Mouse (Mus musculus): ENCODE results near the gene Atp1a3. TPM values are rescaled to one million over a fixed set of nuclear protein-coding genes. Genes with fewer than 3 reads are reported as not detected.
A peak's percentile ranks its signal among the peaks of the same experiment; 100 is the strongest.
"Not testable (repeated sequence)": the region's sequence is repeated elsewhere in the genome, so short reads cannot be mapped to it uniquely, and the experiment has no call there.

Atp1a3 gene
- polyA plus RNA-seq (2015; fragmentation: Nextera tagmentation; extraction: Ambion mirVana): 0.97 and 1.5 TPM in 2 replicates

DNA sequence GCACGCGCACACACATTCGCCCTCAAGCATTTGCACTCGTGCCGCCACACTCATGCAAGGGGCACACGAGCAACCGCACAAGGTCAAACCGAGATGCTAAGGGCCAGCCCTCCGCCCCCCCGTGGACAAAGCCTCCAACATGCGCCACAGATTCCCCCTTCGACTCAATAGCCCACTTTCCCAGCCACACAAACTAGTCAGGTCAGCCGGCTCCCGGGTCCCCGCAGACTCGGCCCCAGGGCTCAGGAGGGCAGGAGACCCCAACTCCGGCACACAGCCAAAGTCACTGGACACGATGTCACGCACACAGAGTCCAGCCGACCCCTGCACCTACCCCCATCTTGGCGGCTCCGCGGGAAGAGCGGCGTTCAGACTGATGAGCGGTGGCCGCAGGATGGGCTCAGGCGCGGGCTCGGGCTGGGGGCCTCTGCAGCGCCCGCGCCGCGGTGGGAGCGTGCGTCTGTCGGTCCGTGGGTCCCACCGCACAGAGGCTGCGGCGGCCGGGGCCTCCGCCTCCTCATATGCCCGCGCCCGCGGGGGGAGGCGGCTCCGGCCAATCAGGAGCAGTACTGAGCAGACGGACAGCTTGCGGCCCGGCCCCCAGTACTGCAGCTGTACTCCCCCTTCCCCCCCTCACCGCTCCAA, at the start of gene Atp1a3:
Atp1a3 (minus strand) TSS at position 538 of the 645 bp plus-strand sequence.
- H3K9me3 ChIP-seq: no peaks in the 10 kb centered on the region
- H3K36me3 ChIP-seq: no peaks in the 10 kb centered on the region
- H3K27me3 ChIP-seq: peaks cover 80% of the 10 kb centered on the region
- peak within 1 kb of the TSS; percentile 34 for H3K4me3 ChIP-seq
- no peak within 1 kb of the TSS for H3K27ac ChIP-seq
- no peak for ATAC-seq (ENCODE audit: insufficient number of reproducible peaks, low FRiP score, low TSS enrichment, low read depth)
- peak within 1 kb of the TSS; percentile 57 for H3K4me2 ChIP-seq
- WGBS: under 1% methylated on average over 53 of the region's 54 CpGs
- H3K4me1 ChIP-seq: peaks cover 25% of the 10 kb centered on the region
- 0 out of 2 replicates have a peak within 1 kb of the TSS, but pooled peaks have one; percentile 17 for H3K9ac ChIP-seq

DNA sequence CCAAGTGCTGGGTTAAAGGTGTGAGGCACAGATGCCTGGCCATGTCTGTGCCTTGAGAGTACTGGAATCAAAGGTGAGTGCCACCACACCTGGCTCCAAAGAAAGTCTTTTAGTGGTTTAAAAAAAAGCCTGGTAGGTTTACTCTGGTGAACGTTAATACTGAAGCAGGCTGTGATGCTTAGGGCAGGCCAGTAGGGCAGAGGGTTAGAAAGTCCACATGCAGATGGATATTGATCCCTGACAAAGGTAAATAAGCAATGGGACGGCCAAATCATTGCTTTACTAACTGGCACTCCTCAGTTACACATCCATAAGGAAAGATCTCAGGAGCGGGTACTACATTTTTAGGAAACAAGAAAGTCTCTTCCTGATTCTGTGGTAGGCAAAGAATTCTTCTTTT, 46.8 kb upstream of the Atp1a3 start:
- 82% methylated on average over 3 of the region's 3 CpGs for WGBS
- H3K27me3 ChIP-seq: no peaks in the 10 kb centered on the region
- no peaks in the 10 kb centered on the region for H3K4me1 ChIP-seq
- H3K9ac ChIP-seq: no peak overlapping the region
- H3K36me3 ChIP-seq: peaks cover 82% of the 10 kb centered on the region
- H3K4me3 ChIP-seq: no peak overlapping the region
- H3K27ac ChIP-seq: no peak overlapping the region
- ATAC-seq (ENCODE audit: insufficient number of reproducible peaks, low FRiP score, low TSS enrichment, low read depth): no peak
- no peaks in the 10 kb centered on the region for H3K9me3 ChIP-seq
- no peak overlapping the region for H3K4me2 ChIP-seq

- no peak overlapping the region for H3K27ac ChIP-seq
- H3K9ac ChIP-seq: no peak overlapping the region
- no peak overlapping the region for H3K4me3 ChIP-seq
- H3K27me3 ChIP-seq: no peaks in the 10 kb centered on the region
- WGBS: 84% methylated on average over 16 of the region's 16 CpGs
- no peaks in the 10 kb centered on the region for H3K9me3 ChIP-seq
- no peak overlapping the region for H3K4me2 ChIP-seq
- no peaks in the 10 kb centered on the region for H3K4me1 ChIP-seq
- peaks cover 77% of the 10 kb centered on the region for H3K36me3 ChIP-seq
- no peak for ATAC-seq (ENCODE audit: insufficient number of reproducible peaks, low FRiP score, low TSS enrichment, low read depth)
Observed at GRCm38 (mm10) chr7:25049295-25049930, 43.7 kb upstream of the Atp1a3 start.

- peaks cover 82% of the 10 kb centered on the region for H3K36me3 ChIP-seq
- no peak for ATAC-seq (ENCODE audit: insufficient number of reproducible peaks, low FRiP score, low TSS enrichment, low read depth)
Observed at GRCm38 (mm10) chr7:25047363-25047762, 41.6 kb upstream of the Atp1a3 start.

GRCm38 (mm10) chr7:25044599-25044998, 38.8 kb upstream of the Atp1a3 start:
- H3K9ac ChIP-seq; H3K9me3 ChIP-seq; H3K27ac ChIP-seq; H3K27me3 ChIP-seq; ATAC-seq (ENCODE audit: insufficient number of reproducible peaks, low FRiP score, low TSS enrichment, low read depth); H3K4me3 ChIP-seq; H3K4me1 ChIP-seq; H3K4me2 ChIP-seq: not testable (repeated sequence)
- 85% methylated on average over 7 of the region's 7 CpGs for WGBS
- H3K36me3 ChIP-seq: peaks cover 88% of the 10 kb centered on the region

More at GRCm38 (mm10) chr7:25047363-25047762, 41.6 kb upstream of the Atp1a3 start:
- H3K9me3 ChIP-seq: no peaks in the 10 kb centered on the region
- H3K4me3 ChIP-seq: no peak overlapping the region
- H3K4me1 ChIP-seq: no peaks in the 10 kb centered on the region
- H3K9ac ChIP-seq: no peak overlapping the region
- H3K4me2 ChIP-seq: no peak overlapping the region
- no peak overlapping the region for H3K27ac ChIP-seq
- 78% methylated on average over 8 of the region's 8 CpGs for WGBS
- no peaks in the 10 kb centered on the region for H3K27me3 ChIP-seq

DNA sequence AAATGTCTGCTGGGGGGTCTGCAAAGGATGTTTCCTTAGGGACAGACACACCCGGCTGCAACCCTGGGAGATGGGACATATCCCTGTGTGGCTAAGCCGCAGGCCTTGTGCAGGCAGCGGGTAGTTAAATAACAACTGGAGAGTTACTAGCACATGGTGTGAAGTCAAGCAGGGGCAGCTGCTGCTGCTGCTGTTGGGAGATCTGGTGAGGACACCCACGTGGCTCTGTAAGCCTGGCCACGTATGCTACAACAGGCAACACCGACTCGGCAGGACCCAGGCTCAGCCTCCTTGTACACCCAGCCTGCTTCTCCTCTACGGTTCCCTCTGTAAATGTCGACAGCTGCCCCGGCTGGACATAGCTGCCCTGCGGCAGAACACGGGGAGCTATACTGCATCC, 36.2 kb upstream of the Atp1a3 start:
- Histone ChIP-seq H3K9ac (no peak overlapping the region), H3K4me3 (no peak overlapping the region), H3K9me3 (no peaks in the 10 kb centered on the region), H3K27me3 (no peaks in the 10 kb centered on the region), H3K4me2 (no peak overlapping the region), H3K27ac (no peak overlapping the region), H3K36me3 (peaks cover 77% of the 10 kb centered on the region), H3K4me1 (no peaks in the 10 kb centered on the region)
- ATAC-seq (ENCODE audit: insufficient number of reproducible peaks, low FRiP score, low TSS enrichment, low read depth): no peak
- 87% methylated on average over 12 of the region's 12 CpGs for WGBS

DNA sequence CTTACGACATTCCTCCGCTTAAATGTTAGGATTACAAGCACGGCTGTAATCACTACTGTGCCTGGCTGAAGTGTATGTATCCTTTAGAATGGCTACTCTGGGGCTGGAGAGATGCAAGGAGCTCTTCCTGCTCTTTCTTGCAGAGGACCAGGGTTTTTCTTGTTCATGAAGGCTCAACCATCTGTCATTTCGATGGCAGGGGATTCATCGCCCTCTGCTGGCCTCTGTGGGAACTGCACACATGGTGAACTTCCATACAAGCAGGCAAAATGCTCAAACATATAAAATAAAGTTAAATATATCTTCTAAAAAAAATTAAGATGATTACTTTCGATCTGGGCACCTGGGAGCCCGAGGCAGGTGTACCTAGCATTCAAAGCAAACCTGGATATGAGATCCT, 30.2 kb upstream of the Atp1a3 start:
- Histone ChIP-seq H3K36me3 (peaks cover 50% of the 10 kb centered on the region), H3K9ac (no peak overlapping the region), H3K27me3 (no peaks in the 10 kb centered on the region), H3K9me3 (no peaks in the 10 kb centered on the region), H3K27ac (no peak overlapping the region), H3K4me1 (no peaks in the 10 kb centered on the region), H3K4me3 (no peak overlapping the region), H3K4me2 (no peak overlapping the region)
- ATAC-seq (ENCODE audit: insufficient number of reproducible peaks, low FRiP score, low TSS enrichment, low read depth): no peak
- 53% methylated on average over 7 of the region's 7 CpGs for WGBS

DNA sequence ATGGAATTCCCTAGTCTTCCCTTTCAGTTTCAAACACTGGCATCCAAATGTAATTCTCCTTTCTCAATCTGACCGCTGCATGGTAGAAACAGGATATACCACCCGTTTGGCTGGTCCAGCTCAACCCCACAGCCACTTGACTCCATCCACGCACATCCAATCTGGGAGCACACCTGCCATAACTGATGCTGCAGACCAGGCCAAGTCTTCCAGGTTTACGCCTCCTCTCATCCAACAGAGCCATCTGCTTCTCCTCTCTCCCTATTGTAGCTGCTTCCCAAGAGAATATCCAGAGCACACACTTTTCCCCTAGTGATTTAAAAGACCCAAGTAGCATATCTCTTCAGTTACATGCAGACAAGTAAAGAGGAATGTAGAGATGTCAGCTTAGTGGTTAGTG, 29.0 kb upstream of the Atp1a3 start:
- Histone ChIP-seq H3K27me3 (no peaks in the 10 kb centered on the region), H3K36me3 (peaks cover 43% of the 10 kb centered on the region), H3K4me3 (no peak overlapping the region), H3K9me3 (no peaks in the 10 kb centered on the region), H3K4me2 (no peak overlapping the region), H3K27ac (no peak overlapping the region), H3K4me1 (no peaks in the 10 kb centered on the region), H3K9ac (no peak overlapping the region)
- ATAC-seq (ENCODE audit: insufficient number of reproducible peaks, low FRiP score, low TSS enrichment, low read depth): no peak
- 90% methylated on average over 4 of the region's 4 CpGs for WGBS

DNA sequence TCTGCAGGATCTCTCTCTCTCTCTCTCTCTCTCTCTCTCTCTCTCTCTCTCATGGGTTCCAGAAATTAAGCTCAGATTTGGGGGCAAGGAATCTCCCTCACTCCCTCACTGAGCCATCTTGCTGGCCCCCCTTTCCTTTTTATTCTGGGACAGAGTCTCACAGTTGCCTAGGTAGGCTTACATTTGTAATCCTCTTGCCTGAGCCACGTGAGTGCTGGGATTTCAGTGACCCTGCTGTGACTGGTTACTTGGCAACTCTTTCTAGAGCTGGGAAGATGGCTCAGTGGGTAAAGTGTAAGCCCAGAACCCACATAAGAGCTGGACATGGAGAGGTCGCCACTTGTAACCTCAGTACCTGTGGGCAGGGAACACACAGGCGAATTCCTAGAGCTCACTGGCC, 25.8 kb upstream of the Atp1a3 start:
- no peak overlapping the region for H3K9ac ChIP-seq
- H3K27me3 ChIP-seq: no peaks in the 10 kb centered on the region
- H3K4me2 ChIP-seq: no peak overlapping the region
- no peaks in the 10 kb centered on the region for H3K4me1 ChIP-seq
- H3K9me3 ChIP-seq: no peaks in the 10 kb centered on the region
- no peak for ATAC-seq (ENCODE audit: insufficient number of reproducible peaks, low FRiP score, low TSS enrichment, low read depth)
- WGBS: 72% methylated on average over 3 of the region's 3 CpGs
- no peak overlapping the region for H3K4me3 ChIP-seq
- no peak overlapping the region for H3K27ac ChIP-seq
- peaks cover 41% of the 10 kb centered on the region for H3K36me3 ChIP-seq

DNA sequence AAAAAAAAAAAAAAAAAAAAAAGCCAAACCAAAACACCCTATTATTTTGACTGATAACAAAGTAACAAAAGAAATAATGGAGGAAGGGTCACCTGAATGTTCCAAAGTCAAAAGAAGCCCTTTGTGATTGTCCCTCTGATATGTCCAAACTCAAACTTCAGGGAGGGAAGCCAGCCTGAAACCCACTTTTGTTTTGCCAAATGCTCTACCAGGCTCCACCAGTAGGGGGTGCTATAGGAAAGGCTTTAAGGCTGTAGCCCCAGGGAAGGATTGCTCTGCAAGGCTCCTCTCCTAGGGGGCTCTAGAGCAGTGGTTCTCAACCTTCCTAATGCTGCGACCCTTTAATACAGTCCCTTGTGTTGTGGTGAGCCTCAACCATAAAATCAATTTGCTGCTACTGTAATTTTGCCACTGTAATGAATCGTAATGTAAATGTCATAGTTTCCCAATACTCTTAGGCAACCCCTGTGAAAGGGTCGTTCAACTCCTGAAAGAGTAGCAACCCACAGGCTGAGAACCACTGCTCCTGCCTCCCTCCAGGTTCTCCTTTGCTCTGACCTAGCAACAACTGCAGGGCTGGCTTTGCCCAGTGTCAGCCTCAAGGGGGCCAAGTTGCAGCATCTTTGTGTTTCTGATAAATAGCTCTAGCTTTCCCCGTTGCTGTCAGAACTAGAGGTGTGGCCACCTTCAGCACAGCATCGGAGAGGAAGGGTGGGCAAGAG, 24.4 kb upstream of the Atp1a3 start:
- Histone ChIP-seq H3K4me1 (no peaks in the 10 kb centered on the region), H3K4me2 (no peak overlapping the region), H3K9me3 (no peaks in the 10 kb centered on the region), H3K9ac (no peak overlapping the region), H3K27me3 (no peaks in the 10 kb centered on the region), H3K36me3 (peaks cover 33% of the 10 kb centered on the region), H3K27ac (no peak overlapping the region), H3K4me3 (no peak overlapping the region)
- WGBS: 43% methylated on average over 5 of the region's 5 CpGs
- no peak for ATAC-seq (ENCODE audit: insufficient number of reproducible peaks, low FRiP score, low TSS enrichment, low read depth)

GRCm38 (mm10) chr7:25026452-25026851, 20.7 kb upstream of the Atp1a3 start:
- no peak for ATAC-seq (ENCODE audit: insufficient number of reproducible peaks, low FRiP score, low TSS enrichment, low read depth)
- H3K36me3 ChIP-seq: peaks cover 50% of the 10 kb centered on the region
- 53% methylated on average over 7 of the region's 7 CpGs for WGBS
- H3K4me2 ChIP-seq: no peak overlapping the region
- no peaks in the 10 kb centered on the region for H3K4me1 ChIP-seq
- H3K27ac ChIP-seq: no peak overlapping the region
- no peaks in the 10 kb centered on the region for H3K9me3 ChIP-seq
- no peaks in the 10 kb centered on the region for H3K27me3 ChIP-seq
- no peak overlapping the region for H3K4me3 ChIP-seq
- H3K9ac ChIP-seq: no peak overlapping the region

DNA sequence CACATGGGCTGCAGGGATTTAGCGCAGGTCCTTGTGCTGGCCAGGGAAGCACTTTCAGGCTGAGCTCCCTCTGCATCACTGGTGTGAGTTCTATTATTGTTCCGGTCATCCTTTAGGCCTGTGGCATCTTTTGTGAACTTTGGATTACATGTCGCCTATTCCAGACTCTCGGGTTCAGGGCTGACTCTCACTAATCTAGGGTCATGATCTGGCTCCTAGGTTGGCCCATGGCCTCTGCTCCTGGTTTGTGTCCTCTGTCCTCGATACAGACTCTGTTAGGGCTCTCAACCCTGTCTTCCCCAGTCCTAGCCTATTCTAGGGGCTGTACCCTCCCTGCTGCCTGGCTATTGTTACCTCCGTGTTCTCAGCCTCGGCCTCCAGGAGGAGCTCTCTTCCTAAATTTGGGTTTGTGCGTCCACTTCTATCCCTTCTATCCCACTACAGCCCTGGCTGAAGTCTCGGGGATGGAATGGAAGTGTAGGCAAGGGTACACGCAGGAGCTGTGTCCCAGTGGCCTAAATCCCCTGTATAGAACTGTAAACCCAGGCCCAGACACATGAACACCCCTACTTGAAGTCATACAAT, 20.2 kb upstream of the Atp1a3 start:
- ATAC-seq (ENCODE audit: insufficient number of reproducible peaks, low FRiP score, low TSS enrichment, low read depth): no peak
- Histone ChIP-seq H3K27ac (no peak overlapping the region), H3K27me3 (no peaks in the 10 kb centered on the region), H3K36me3 (peaks cover 53% of the 10 kb centered on the region), H3K9me3 (no peaks in the 10 kb centered on the region), H3K4me3 (no peak overlapping the region), H3K4me2 (no peak overlapping the region), H3K4me1 (no peaks in the 10 kb centered on the region), H3K9ac (no peak overlapping the region)
- WGBS: 64% methylated on average over 10 of the region's 10 CpGs
